Mouse (Mus musculus): ENCODE data around the gene Pik3r4.
A peak's percentile ranks its signal among the peaks of the same experiment; 100 is the strongest.

Gene Pik3r4

GRCm38 (mm10) chr9:105697764-105698396, 55.1 kb downstream of the Pik3r4 start:
- peak; percentile 2 to 16 for DNase-seq

GRCm38 (mm10) chr9:105700702-105701101, 57.9 kb downstream of the Pik3r4 start:
- DNase-seq = no peak

GRCm38 (mm10) chr9:105701966-105702365, 59.2 kb downstream of the Pik3r4 start:
- no peak for DNase-seq

GRCm38 (mm10) chr9:105704226-105704932, 61.6 kb downstream of the Pik3r4 start:
- DNase-seq = no peak

GRCm38 (mm10) chr9:105705011-105705410, 62.2 kb downstream of the Pik3r4 start:
- DNase-seq = no peak

- DNase-seq = no peak
Observed at GRCm38 (mm10) chr9:105712049-105712448, 69.3 kb downstream of the Pik3r4 start.

- no peak for DNase-seq
Observed at GRCm38 (mm10) chr9:105719367-105719766, 76.6 kb downstream of the Pik3r4 start.

GRCm38 (mm10) chr9:105719851-105720395, 77.1 kb downstream of the Pik3r4 start:
- DNase-seq = no peak

- no peak for DNase-seq
Observed at GRCm38 (mm10) chr9:105720430-105720829, 77.7 kb downstream of the Pik3r4 start.

GRCm38 (mm10) chr9:105731976-105732375, 89.2 kb downstream of the Pik3r4 start:
- no peak for DNase-seq

- DNase-seq = peak; percentile 16 to 47
Observed at GRCm38 (mm10) chr9:105734651-105735050, 91.9 kb downstream of the Pik3r4 start.

GRCm38 (mm10) chr9:105735195-105735594, 92.4 kb downstream of the Pik3r4 start:
- DNase-seq = peak; percentile 48 to 75
